Mouse (Mus musculus): ENCODE measurements at regions not wholly inside any gene's neighbourhood (a gene's known extent, or its start where the extent isn't known, plus 50 kb on each side); places are given as distances from the start of the nearest gene placed in this dataset.

DNA sequence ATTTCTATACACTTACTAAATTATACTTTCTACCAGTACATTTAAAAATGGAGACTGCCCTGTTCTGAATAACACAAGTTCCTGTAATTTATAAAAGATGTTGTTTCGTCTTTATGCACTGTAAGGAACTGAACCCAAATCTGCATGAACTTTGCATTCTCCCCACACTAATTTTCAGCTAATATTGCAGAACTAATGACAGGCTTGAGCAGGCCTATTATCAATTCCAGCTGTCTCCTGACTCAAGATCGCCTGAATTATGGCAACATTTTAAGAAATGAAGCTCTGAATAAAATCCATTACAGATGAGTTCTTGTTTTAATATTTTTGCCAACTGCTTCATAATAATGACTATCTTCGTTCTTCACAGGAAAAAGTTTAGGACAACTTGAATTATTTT is 1427.0 kb downstream of the Efnb2 start:
- TF ChIP-seq CTCF (IDR thresholded peaks at IDR 0.05; ENCODE audit: borderline replicate concordance, insufficient read depth, low read depth, low read length) (no peak), POLR2A (IDR thresholded peaks at IDR 0.05; ENCODE audit: borderline replicate concordance, insufficient read depth, low read length) (no peak)

Measured in cerebellum, adult 2 months (tissue).